Mouse (Mus musculus): Measurements from ENCODE around the gene Trim44. TPM values are rescaled to one million over a fixed set of nuclear protein-coding genes. Genes with fewer than 3 reads are reported as not detected.

Trim44 gene
- polyA plus RNA-seq, 1 experiment = 108 TPM

GRCm38 (mm10) chr2:102399864-102400604, 7.6 kb downstream of the Trim44 start:
- peaks cover 6% of the 10 kb centered on the region for H3K4me1 ChIP-seq (ENCODE audit: control insufficient read depth, insufficient read depth, low read length)
- peak overlapping the region; percentile 97 for H3K27ac ChIP-seq (ENCODE audit: insufficient read depth, low read depth, low read length)
- peak overlapping the region; percentile 81 for H3K4me3 ChIP-seq (ENCODE audit: insufficient read depth, low read depth, low read length)
- 36% methylated on average over 48 of the region's 48 CpGs for WGBS
- TF ChIP-seq POLR2A (IDR thresholded peaks at IDR 0.05; ENCODE audit: insufficient read depth, low read depth, low read length) (no peak), CTCF (IDR thresholded peaks at IDR 0.05; ENCODE audit: insufficient read depth, low read depth, low read length) (no peak)

GRCm38 (mm10) chr2:102396493-102396892, 11.1 kb downstream of the Trim44 start:
- H3K4me1 ChIP-seq (ENCODE audit: control insufficient read depth, insufficient read depth, low read length) = peaks cover 6% of the 10 kb centered on the region
- WGBS = 83% methylated on average over 1 of the region's 1 CpGs
- no peak overlapping the region for H3K4me3 ChIP-seq (ENCODE audit: insufficient read depth, low read depth, low read length)
- no peak for TF ChIP-seq CTCF (IDR thresholded peaks at IDR 0.05; ENCODE audit: insufficient read depth, low read depth, low read length)
- H3K27ac ChIP-seq (ENCODE audit: insufficient read depth, low read depth, low read length) = no peak overlapping the region

GRCm38 (mm10) chr2:102393457-102393856, 14.2 kb downstream of the Trim44 start:
- TF ChIP-seq POLR2A (IDR thresholded peaks at IDR 0.05; ENCODE audit: insufficient read depth, low read depth, low read length) (no peak), CTCF (IDR thresholded peaks at IDR 0.05; ENCODE audit: insufficient read depth, low read depth, low read length) (no peak)
- Histone ChIP-seq H3K27ac (ENCODE audit: insufficient read depth, low read depth, low read length) (no peak overlapping the region), H3K4me3 (ENCODE audit: insufficient read depth, low read depth, low read length) (no peak overlapping the region), H3K4me1 (ENCODE audit: control insufficient read depth, insufficient read depth, low read length) (no peaks in the 10 kb centered on the region)
- WGBS = 85% methylated on average over 1 of the region's 1 CpGs

GRCm38 (mm10) chr2:102385328-102385902, 22.2 kb downstream of the Trim44 start:
- H3K4me1 ChIP-seq (ENCODE audit: control insufficient read depth, insufficient read depth, low read length) = peaks cover 2% of the 10 kb centered on the region; the same call in 1 of the 2 replicates
- no peak overlapping the region for H3K27ac ChIP-seq (ENCODE audit: insufficient read depth, low read depth, low read length)
- TF ChIP-seq POLR2A (IDR thresholded peaks at IDR 0.05; ENCODE audit: insufficient read depth, low read depth, low read length) = no peak
- TF ChIP-seq CTCF (IDR thresholded peaks at IDR 0.05; ENCODE audit: insufficient read depth, low read depth, low read length) = no peak
- no peak overlapping the region for H3K4me3 ChIP-seq (ENCODE audit: insufficient read depth, low read depth, low read length)

- peak overlapping the region; percentile 5; the same call in 1 of the 2 replicates for H3K27ac ChIP-seq (ENCODE audit: insufficient read depth, low read depth, low read length)
- 36% methylated on average over 1 of the region's 1 CpGs for WGBS
- H3K4me1 ChIP-seq (ENCODE audit: control insufficient read depth, insufficient read depth, low read length) = peaks cover 2% of the 10 kb centered on the region; the same call in 1 of the 2 replicates
- TF ChIP-seq CTCF (IDR thresholded peaks at IDR 0.05; ENCODE audit: insufficient read depth, low read depth, low read length) = no peak
- no peak for TF ChIP-seq POLR2A (IDR thresholded peaks at IDR 0.05; ENCODE audit: insufficient read depth, low read depth, low read length)
- no peak overlapping the region for H3K4me3 ChIP-seq (ENCODE audit: insufficient read depth, low read depth, low read length)
Measured at GRCm38 (mm10) chr2:102384496-102384895, 23.1 kb downstream of the Trim44 start.

- 28% methylated on average over 2 of the region's 2 CpGs for WGBS
Measured at GRCm38 (mm10) chr2:102384057-102384456, 23.6 kb downstream of the Trim44 start.

GRCm38 (mm10) chr2:102383069-102383834, 24.4 kb downstream of the Trim44 start:
- WGBS = 54% methylated on average over 3 of the region's 3 CpGs
- Histone ChIP-seq H3K27ac (ENCODE audit: insufficient read depth, low read depth, low read length) (peak overlapping the region; percentile 10; the same call in 1 of the 2 replicates), H3K4me3 (ENCODE audit: insufficient read depth, low read depth, low read length) (no peak overlapping the region), H3K4me1 (ENCODE audit: control insufficient read depth, insufficient read depth, low read length) (peaks cover 2% of the 10 kb centered on the region; the same call in 1 of the 2 replicates)
- TF ChIP-seq CTCF (IDR thresholded peaks at IDR 0.05; ENCODE audit: insufficient read depth, low read depth, low read length) (no peak), POLR2A (IDR thresholded peaks at IDR 0.05; ENCODE audit: insufficient read depth, low read depth, low read length) (no peak)

More at GRCm38 (mm10) chr2:102384057-102384456, 23.6 kb downstream of the Trim44 start:
- Histone ChIP-seq H3K4me1 (ENCODE audit: control insufficient read depth, insufficient read depth, low read length) (peaks cover 2% of the 10 kb centered on the region; the same call in 1 of the 2 replicates), H3K4me3 (ENCODE audit: insufficient read depth, low read depth, low read length) (no peak overlapping the region), H3K27ac (ENCODE audit: insufficient read depth, low read depth, low read length) (peak overlapping the region; percentile 5; the same call in 1 of the 2 replicates)
- TF ChIP-seq CTCF (IDR thresholded peaks at IDR 0.05; ENCODE audit: insufficient read depth, low read depth, low read length) (no peak), POLR2A (IDR thresholded peaks at IDR 0.05; ENCODE audit: insufficient read depth, low read depth, low read length) (no peak)

GRCm38 (mm10) chr2:102382519-102382918, 25.1 kb downstream of the Trim44 start:
- TF ChIP-seq POLR2A (IDR thresholded peaks at IDR 0.05; ENCODE audit: insufficient read depth, low read depth, low read length) (no peak), CTCF (IDR thresholded peaks at IDR 0.05; ENCODE audit: insufficient read depth, low read depth, low read length) (no peak)
- Histone ChIP-seq H3K4me1 (ENCODE audit: control insufficient read depth, insufficient read depth, low read length) (peaks cover 2% of the 10 kb centered on the region; the same call in 1 of the 2 replicates), H3K4me3 (ENCODE audit: insufficient read depth, low read depth, low read length) (no peak overlapping the region), H3K27ac (ENCODE audit: insufficient read depth, low read depth, low read length) (no peak overlapping the region)
- WGBS = 49% methylated on average over 3 of the region's 3 CpGs
